Mouse (Mus musculus) intestine, postnatal 0 days (tissue): ENCODE measurements around the gene Tmem179. TPM values are rescaled to one million over a fixed set of nuclear protein-coding genes. Genes with fewer than 3 reads are reported as not detected.

Experiments used
- ATAC-seq: fragments of 200-750 bp; cut with Nextera tagmentation; 2 replicates; pipeline ENCODE4 v1.8.0; 2017; ENCODE audit warnings: mild to moderate bottlenecking, moderate TSS enrichment, moderate library complexity
- H3K27ac ChIP-seq: fragments of 300-500 bp; sonication (generic); 2 replicates; pipeline ENCODE4 v1.5.1; 2014; ENCODE audit warnings: mild to moderate bottlenecking, low read depth, low read length, moderate library complexity
- H3K27me3 ChIP-seq: fragments of 300-500 bp; sonication (generic); replicated peaks from 2 replicates; pipeline ENCODE4 v1.6.1; 2014; ENCODE audit warnings: low read length, mixed read lengths; ENCODE audit not compliant: control insufficient read depth, insufficient read depth
- H3K36me3 ChIP-seq: fragments of 300-500 bp; sonication (generic); 2 replicates; pipeline ENCODE4 v1.6.1; 2014; ENCODE audit warnings: mild to moderate bottlenecking, moderate library complexity; ENCODE audit not compliant: control insufficient read depth, insufficient read depth
- H3K4me1 ChIP-seq: fragments of 300-500 bp; sonication (generic); replicated peaks from 2 replicates; pipeline ENCODE4 v1.6.1; 2014; ENCODE audit warnings: antibody characterized with exemption, low read length, mixed read lengths; ENCODE audit not compliant: control insufficient read depth, insufficient read depth
- H3K4me2 ChIP-seq: fragments of 300-500 bp; sonication (generic); replicated peaks from 2 replicates; pipeline ENCODE4 v1.6.1; 2014; ENCODE audit warnings: low read depth, mild to moderate bottlenecking, moderate library complexity
- H3K4me3 ChIP-seq: fragments of 300-500 bp; sonication (generic); 2 replicates; pipeline ENCODE4 v1.5.1; 2014; ENCODE audit warnings: low read depth, low read length
- H3K9ac ChIP-seq: fragments of 300-500 bp; sonication (generic); 2 replicates; pipeline ENCODE4 v1.6.1; 2014; ENCODE audit warnings: mild to moderate bottlenecking, low read depth, low read length
- H3K9me3 ChIP-seq: fragments of 300-500 bp; sonication (generic); 2 replicates; pipeline ENCODE4 v1.6.1; 2016; ENCODE audit warnings: mixed run types; ENCODE audit not compliant: control insufficient read depth
- CTCF ChIP-seq: sonication (generic); IDR thresholded peaks from 2 replicates; pipeline ENCODE4 v1.5.1; 2016; ENCODE audit warnings: low read depth, mild to moderate bottlenecking, control low read depth, antibody characterized with exemption, moderate library complexity
- WGBS: fragments of 180-500 bp; shearing (Covaris S2); extraction: QIAGEN DNeasy Blood & Tissue Kit; methylation state at CpG from one replicate; pipeline ENCODE4 v1.1.7; 2014; 5-methylcytosine and 5-hydroxymethylcytosine counted together
- polyA plus RNA-seq: library from polyadenylated mRNA; unstranded; fragments of >200 nt; fragmentation: Nextera tagmentation; extraction: Ambion mirVana; gene quantifications from 2 replicates; pipeline ENCODE4 v1.2.1, GENCODE M21; 2015

The Tmem179 gene
- polyA plus RNA-seq, 1 experiment from 2014 or later = 1.8 TPM

DNA sequence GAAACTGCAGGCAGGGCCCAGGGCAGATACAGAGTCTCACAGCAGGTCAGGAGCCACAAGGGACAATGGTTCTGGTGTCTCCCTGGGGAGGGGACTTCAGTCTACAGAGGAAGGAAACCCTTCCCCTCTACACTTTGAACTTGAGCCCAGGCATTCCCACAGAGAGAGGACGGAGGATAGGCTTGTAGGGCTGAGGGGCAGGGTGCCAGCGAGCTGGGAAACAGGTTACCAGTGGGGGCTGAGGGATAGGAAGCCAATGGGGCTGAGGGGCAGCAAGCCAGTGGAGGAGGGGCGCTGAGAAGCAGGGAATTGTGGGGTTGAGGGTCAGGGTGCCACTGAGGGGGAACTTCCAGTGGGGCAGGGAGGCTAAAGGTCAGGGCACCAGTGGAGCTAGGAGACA lies 42.7 kb upstream of the Tmem179 start:
- Histone ChIP-seq H3K36me3 (no peaks in the 10 kb centered on the region), H3K27ac (no peak overlapping the region), H3K27me3 (no peaks in the 10 kb centered on the region), H3K4me2 (no peak overlapping the region), H3K4me1 (no peaks in the 10 kb centered on the region), H3K9ac (no peak overlapping the region), H3K4me3 (no peak overlapping the region), H3K9me3 (no peaks in the 10 kb centered on the region)
- WGBS = 64% methylated on average over 3 of the region's 3 CpGs
- ATAC-seq = no peak
- TF ChIP-seq CTCF = no peak

GRCm38 (mm10) chr12:112557219-112557618 lies 40.7 kb upstream of the Tmem179 start:
- WGBS = 83% methylated on average over 5 of the region's 5 CpGs
- Histone ChIP-seq H3K4me2 (no peak overlapping the region), H3K27ac (no peak overlapping the region), H3K4me1 (no peaks in the 10 kb centered on the region), H3K9ac (no peak overlapping the region), H3K9me3 (no peaks in the 10 kb centered on the region), H3K36me3 (no peaks in the 10 kb centered on the region), H3K4me3 (no peak overlapping the region), H3K27me3 (no peaks in the 10 kb centered on the region)
- no peak for ATAC-seq
- no peak for TF ChIP-seq CTCF

DNA sequence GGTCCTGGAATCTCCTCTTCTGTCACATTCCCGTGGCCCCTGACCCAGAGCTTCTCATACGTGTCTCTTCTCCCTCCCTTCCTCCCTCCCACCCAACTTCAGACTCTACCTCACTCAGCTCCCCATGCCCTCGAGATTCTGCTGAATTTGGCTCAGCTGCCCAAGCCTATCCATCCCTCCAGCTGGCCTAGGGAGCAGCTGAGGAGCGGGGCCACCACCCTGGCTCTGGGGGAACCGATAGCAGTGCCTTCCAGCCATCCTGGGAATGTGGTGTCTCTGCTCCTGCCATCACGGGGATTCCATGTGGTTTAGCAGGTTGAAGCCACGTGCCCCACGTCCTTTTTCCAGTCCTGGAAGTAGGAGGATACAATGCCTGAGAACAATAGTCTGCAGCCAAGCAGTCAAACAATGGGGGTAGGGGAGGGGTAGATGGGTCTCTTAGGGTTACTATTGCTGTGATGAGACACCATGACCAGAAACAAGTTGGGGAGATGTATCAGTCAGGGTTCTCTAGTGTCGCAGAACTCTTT lies 40.0 kb upstream of the Tmem179 start:
- no peaks in the 10 kb centered on the region for H3K9me3 ChIP-seq
- no peak overlapping the region for H3K27ac ChIP-seq
- H3K27me3 ChIP-seq = no peaks in the 10 kb centered on the region
- no peak overlapping the region for H3K4me3 ChIP-seq
- no peaks in the 10 kb centered on the region for H3K36me3 ChIP-seq
- H3K4me2 ChIP-seq = no peak overlapping the region
- no peak for TF ChIP-seq CTCF
- WGBS = 71% methylated on average over 9 of the region's 9 CpGs
- no peaks in the 10 kb centered on the region for H3K4me1 ChIP-seq
- ATAC-seq = no peak
- no peak overlapping the region for H3K9ac ChIP-seq

- Histone ChIP-seq H3K27me3 (no peaks in the 10 kb centered on the region), H3K36me3 (no peaks in the 10 kb centered on the region), H3K4me3 (no peak overlapping the region), H3K27ac (no peak overlapping the region), H3K4me1 (no peaks in the 10 kb centered on the region), H3K9ac (no peak overlapping the region), H3K4me2 (no peak overlapping the region), H3K9me3 (no peaks in the 10 kb centered on the region)
- WGBS = 23% methylated on average over 12 of the region's 12 CpGs
- no peak; the same call in 1 of the 2 replicates for ATAC-seq
- TF ChIP-seq CTCF = no peak
These were observed 38.4 kb upstream of the Tmem179 start for GRCm38 (mm10) chr12:112554900-112555299.

- Histone ChIP-seq H3K36me3 (no peaks in the 10 kb centered on the region), H3K27ac (no peak overlapping the region), H3K27me3 (no peaks in the 10 kb centered on the region), H3K4me1 (no peaks in the 10 kb centered on the region), H3K9ac (no peak overlapping the region), H3K9me3 (no peaks in the 10 kb centered on the region), H3K4me2 (no peak overlapping the region), H3K4me3 (no peak overlapping the region)
- no peak for ATAC-seq
- WGBS = 39% methylated on average over 5 of the region's 5 CpGs
- no peak for TF ChIP-seq CTCF
These were observed 36.0 kb upstream of the Tmem179 start for GRCm38 (mm10) chr12:112552520-112552919.

DNA sequence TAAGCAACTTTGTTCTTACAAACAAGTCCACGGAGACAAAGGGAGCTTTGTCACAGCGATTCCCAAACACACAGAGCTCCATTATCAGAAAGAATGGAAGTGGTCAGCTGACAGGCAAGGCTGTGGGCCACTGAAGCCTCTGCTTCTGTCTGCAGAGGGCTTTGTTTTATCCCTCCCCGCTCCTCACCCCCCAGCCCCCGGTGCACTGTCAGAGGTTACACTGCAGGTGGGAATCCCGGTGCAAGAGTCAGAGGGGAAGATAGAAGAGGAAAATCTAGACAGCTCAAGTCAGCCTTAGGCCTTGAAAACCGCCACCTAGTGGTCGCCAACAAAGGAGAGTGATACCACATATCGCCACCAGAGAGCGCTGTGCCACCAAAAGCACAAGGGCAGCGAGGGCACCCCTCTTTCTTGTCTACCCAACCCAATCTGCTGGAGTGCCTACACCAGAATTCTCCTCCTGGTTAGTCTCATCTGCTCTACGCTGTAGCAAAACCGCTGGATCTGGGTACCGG lies 35.4 kb upstream of the Tmem179 start:
- WGBS = 11% methylated on average over 13 of the region's 13 CpGs
- no peak overlapping the region for H3K4me3 ChIP-seq
- H3K27me3 ChIP-seq = no peaks in the 10 kb centered on the region
- no peak overlapping the region for H3K9ac ChIP-seq
- H3K4me1 ChIP-seq = no peaks in the 10 kb centered on the region
- no peaks in the 10 kb centered on the region for H3K36me3 ChIP-seq
- H3K4me2 ChIP-seq = no peak overlapping the region
- ATAC-seq = peak; percentile 52
- peak; percentile 100 for TF ChIP-seq CTCF
- no peaks in the 10 kb centered on the region for H3K9me3 ChIP-seq
- H3K27ac ChIP-seq = no peak overlapping the region

DNA sequence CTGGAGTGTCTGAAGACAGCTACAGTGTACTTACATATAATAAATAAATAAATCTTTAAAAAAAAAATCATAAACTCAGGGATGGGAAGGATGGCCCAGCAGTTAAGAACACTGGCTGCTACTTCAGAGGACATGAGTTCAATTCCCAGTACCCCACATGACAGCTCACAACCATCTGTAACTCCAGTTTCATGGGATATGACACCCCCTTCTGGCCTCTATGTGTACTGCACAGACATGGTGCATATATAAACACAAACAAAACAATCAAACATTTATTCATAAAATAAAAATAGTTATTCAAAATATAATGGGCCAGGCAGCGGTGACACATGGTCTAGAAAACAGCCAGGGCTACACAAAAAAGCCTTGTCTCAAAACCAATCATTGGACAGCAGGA lies 32.7 kb upstream of the Tmem179 start:
- H3K9ac ChIP-seq = no peak overlapping the region
- 96% methylated on average over 1 of the region's 1 CpGs for WGBS

More for the DNA sequence above, 32.7 kb upstream of the Tmem179 start:
- Histone ChIP-seq H3K4me3 (no peak overlapping the region), H3K27me3 (no peaks in the 10 kb centered on the region), H3K27ac (no peak overlapping the region), H3K9me3 (no peaks in the 10 kb centered on the region), H3K4me2 (no peak overlapping the region), H3K36me3 (no peaks in the 10 kb centered on the region), H3K4me1 (no peaks in the 10 kb centered on the region)
- ATAC-seq = no peak
- no peak; the same call in 1 of the 2 replicates for TF ChIP-seq CTCF
